Mouse (Mus musculus): ENCODE results near the gene Sun1.

Sun1 gene

GRCm38 (mm10) chr5:139252081-139252909 is 51.9 kb downstream of the Sun1 start, which contains the start of gene Get4:
Get4 (plus strand) TSS chr5:139252324.
- peak; percentile 99 for DNase-seq

GRCm38 (mm10) chr5:139252910-139253245 is 52.4 kb downstream of the Sun1 start:
- DNase-seq = no peak

- DNase-seq = peak; percentile 44
Measured at GRCm38 (mm10) chr5:139253301-139253741, 52.9 kb downstream of the Sun1 start.

GRCm38 (mm10) chr5:139254938-139255337 is 54.5 kb downstream of the Sun1 start:
- no peak for DNase-seq

GRCm38 (mm10) chr5:139255777-139256176 is 55.3 kb downstream of the Sun1 start:
- DNase-seq = no peak

- DNase-seq = no peak
Measured at GRCm38 (mm10) chr5:139256211-139256765, 55.9 kb downstream of the Sun1 start.

- no peak for DNase-seq
Measured at GRCm38 (mm10) chr5:139257265-139257664, 56.8 kb downstream of the Sun1 start.

GRCm38 (mm10) chr5:139257818-139258217 is 57.4 kb downstream of the Sun1 start:
- DNase-seq = no peak

GRCm38 (mm10) chr5:139258371-139259035 is 58.1 kb downstream of the Sun1 start:
- no peak for DNase-seq

- DNase-seq = peak; percentile 48
Measured at GRCm38 (mm10) chr5:139259853-139260252, 59.4 kb downstream of the Sun1 start.

GRCm38 (mm10) chr5:139261403-139261802 is 61.0 kb downstream of the Sun1 start:
- DNase-seq = no peak

- no peak for DNase-seq
Measured at GRCm38 (mm10) chr5:139267661-139268060, 67.2 kb downstream of the Sun1 start.

GRCm38 (mm10) chr5:139270806-139271521 is 70.5 kb downstream of the Sun1 start:
- DNase-seq = no peak

GRCm38 (mm10) chr5:139271994-139272554 is 71.6 kb downstream of the Sun1 start:
- no peak for DNase-seq

- no peak for DNase-seq
Measured at GRCm38 (mm10) chr5:139277287-139277686, 76.8 kb downstream of the Sun1 start.

- DNase-seq = no peak
Measured at GRCm38 (mm10) chr5:139281373-139282112, 81.1 kb downstream of the Sun1 start.

GRCm38 (mm10) chr5:139282191-139282590 is 81.8 kb downstream of the Sun1 start:
- DNase-seq = peak; percentile 92

- no peak for DNase-seq
Measured at GRCm38 (mm10) chr5:139283460-139284180, 83.2 kb downstream of the Sun1 start.

GRCm38 (mm10) chr5:139285383-139286067 is 85.1 kb downstream of the Sun1 start:
- no peak for DNase-seq

GRCm38 (mm10) chr5:139286142-139286941 is 85.9 kb downstream of the Sun1 start:
- no peak for DNase-seq
